Mouse (Mus musculus): ENCODE data around the gene Gm16430. TPM values are rescaled to one million over a fixed set of nuclear protein-coding genes. Genes with fewer than 3 reads are reported as not detected.
"Not testable (repeated sequence)": the region's sequence is repeated elsewhere in the genome, so short reads cannot be mapped to it uniquely, and the experiment has no call there.

The Gm16430 gene
- not detected in 2 replicates for polyA plus RNA-seq (2014; fragmentation: Nextera tagmentation; extraction: Ambion mirVana)

DNA sequence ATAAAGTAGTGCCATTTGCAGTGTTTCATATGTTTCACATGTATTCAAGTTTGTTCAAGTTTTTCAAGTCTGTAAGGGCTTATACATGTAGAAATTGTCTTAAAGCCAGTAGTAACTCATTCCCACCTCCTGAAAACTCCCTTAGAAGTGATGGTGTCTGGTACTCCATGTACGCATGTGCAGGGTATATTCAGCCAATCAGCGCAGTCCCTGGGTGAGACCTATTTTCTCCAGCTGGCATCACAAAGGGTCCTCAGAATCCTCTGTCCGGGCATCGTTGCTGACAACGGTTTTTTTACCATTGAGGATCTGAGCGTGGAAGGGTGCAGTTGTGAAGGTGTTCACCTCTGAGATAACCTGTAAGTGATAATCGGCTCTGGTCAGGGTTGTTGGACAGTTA lies at the start of gene Gm16430:
Gene Gm16430, plus strand, starts transcription at position 301 of the 400 bp plus-strand sequence.
- not testable (repeated sequence) for H3K4me3 ChIP-seq (ENCODE audit: low read depth, low read length); H3K27me3 ChIP-seq (ENCODE audit: control insufficient read depth, insufficient read depth, low read length); H3K9ac ChIP-seq (replicated peaks; ENCODE audit: low read depth, low read length); H3K36me3 ChIP-seq (ENCODE audit: control insufficient read depth, insufficient read depth, low read length); ATAC-seq (ENCODE audit: low read depth); H3K9me3 ChIP-seq (ENCODE audit: control insufficient read depth, low read length); H3K4me1 ChIP-seq (ENCODE audit: control insufficient read depth, insufficient read depth, low read length); H3K27ac ChIP-seq (ENCODE audit: low read depth, low read length); H3K4me2 ChIP-seq (ENCODE audit: low read depth, low read length)
- WGBS: no CpG with 5 or more reads among the region's 7 CpGs

Other genes starting within 250 kb of the Gm16430 start
- not detected in 2 replicates for gene Gm16405, start 91.0 kb upstream of the Gm16430 start, polyA plus RNA-seq (2014; fragmentation: Nextera tagmentation; extraction: Ambion mirVana)